Mouse (Mus musculus) ES-Bruce4 (cell line): ENCODE data around the gene Gaa.

Experiments used
- CTCF ChIP-seq: IDR thresholded peaks from one replicate; pipeline ENCODE4 v1.8.1; 2011; ENCODE audit warnings: low read depth, low read length
- EP300 ChIP-seq: IDR thresholded peaks from 2 replicates; pipeline ENCODE4 v1.6.1; 2011; ENCODE audit warnings: low read depth, low read length; ENCODE audit not compliant: insufficient read depth
- POLR2A ChIP-seq: IDR thresholded peaks from one replicate; pipeline ENCODE4 v1.8.1; 2011; ENCODE audit warnings: low read length; ENCODE audit not compliant: insufficient read depth

DNA sequence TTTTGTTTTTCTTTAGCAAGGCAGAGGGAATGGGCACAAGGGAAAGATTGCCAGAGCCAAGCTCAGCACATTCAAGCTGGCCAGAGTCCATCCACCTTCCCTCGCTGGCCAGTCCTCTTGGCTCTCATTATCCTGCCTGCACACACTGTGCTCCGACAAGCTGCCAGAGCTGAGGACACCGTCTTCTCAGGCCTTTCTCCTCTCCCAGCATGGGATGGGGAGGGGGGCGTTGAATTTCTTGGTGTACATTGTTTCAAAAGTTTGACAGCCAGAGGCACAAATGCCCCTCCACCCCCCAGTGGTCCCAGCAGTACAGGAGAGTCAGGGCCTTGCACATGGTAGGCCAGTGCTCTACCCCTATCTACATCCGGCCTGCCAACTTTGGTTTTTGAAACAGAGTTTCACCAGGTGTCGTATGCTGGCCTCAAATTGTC lies 429 bp upstream of the Gaa start:
- TF ChIP-seq CTCF = no peak
- TF ChIP-seq EP300 = no peak
- TF ChIP-seq POLR2A = no peak
